Mouse (Mus musculus): ENCODE measurements around the gene Ccdc155. TPM values are rescaled to one million over a fixed set of nuclear protein-coding genes. Genes with fewer than 3 reads are reported as not detected.
A peak's percentile ranks its signal among the peaks of the same experiment; 100 is the strongest.

Ccdc155 gene
- polyA plus RNA-seq, 1 experiment from 2014 or later, result 0.97 TPM

DNA sequence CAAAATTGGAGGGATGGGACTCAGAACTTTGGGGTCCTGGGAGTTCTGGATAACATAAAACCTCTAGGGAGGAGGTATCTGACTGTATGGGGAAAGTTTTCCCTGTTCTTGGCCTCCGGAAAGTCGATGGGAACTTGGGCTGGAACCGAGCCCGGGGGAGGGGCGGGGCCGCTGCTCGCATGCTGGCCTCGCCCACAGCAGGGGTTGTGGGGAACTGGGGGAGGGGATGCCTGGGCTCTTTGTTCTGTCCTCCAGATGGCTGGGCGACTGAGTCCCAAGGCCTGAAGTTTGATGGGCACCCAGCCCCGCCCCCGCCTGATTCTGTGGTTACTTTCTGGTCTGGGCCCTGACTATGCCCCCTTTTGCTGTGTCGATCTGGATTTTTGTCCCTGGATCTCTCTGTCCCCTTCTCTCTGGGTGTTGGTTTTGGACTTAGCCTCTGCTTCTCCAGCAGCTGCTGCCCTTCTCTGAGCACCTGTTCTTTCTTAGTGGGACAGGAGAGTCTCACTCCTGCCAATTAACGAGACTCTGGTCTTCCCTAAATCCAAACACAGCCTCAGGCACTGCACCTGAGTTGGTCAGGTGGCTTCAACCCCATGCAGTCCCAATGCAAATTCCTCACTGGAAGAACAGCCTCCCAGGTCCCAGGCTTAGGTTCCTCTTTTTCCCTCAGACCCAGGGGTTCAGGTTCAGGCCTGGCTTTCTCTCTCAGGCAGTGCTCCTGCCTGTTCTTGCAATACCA lies 11.9 kb upstream of the Ccdc155 start:
- Histone ChIP-seq H3K9ac (replicated peaks) (peak overlapping the region; percentile 89), H3K4me2 (replicated peaks) (peak overlapping the region; percentile 69), H3K4me3 (replicated peaks) (peak overlapping the region; percentile 59), H3K9me3 (no peaks in the 10 kb centered on the region), H3K27me3 (peaks cover 12% of the 10 kb centered on the region), H3K36me3 (peaks cover 22% of the 10 kb centered on the region), H3K4me1 (replicated peaks) (peaks cover 53% of the 10 kb centered on the region), H3K27ac (peak overlapping the region; percentile 92)
- under 1% methylated on average over 13 of the region's 13 CpGs for WGBS
- peak; percentile 82 for ATAC-seq

DNA sequence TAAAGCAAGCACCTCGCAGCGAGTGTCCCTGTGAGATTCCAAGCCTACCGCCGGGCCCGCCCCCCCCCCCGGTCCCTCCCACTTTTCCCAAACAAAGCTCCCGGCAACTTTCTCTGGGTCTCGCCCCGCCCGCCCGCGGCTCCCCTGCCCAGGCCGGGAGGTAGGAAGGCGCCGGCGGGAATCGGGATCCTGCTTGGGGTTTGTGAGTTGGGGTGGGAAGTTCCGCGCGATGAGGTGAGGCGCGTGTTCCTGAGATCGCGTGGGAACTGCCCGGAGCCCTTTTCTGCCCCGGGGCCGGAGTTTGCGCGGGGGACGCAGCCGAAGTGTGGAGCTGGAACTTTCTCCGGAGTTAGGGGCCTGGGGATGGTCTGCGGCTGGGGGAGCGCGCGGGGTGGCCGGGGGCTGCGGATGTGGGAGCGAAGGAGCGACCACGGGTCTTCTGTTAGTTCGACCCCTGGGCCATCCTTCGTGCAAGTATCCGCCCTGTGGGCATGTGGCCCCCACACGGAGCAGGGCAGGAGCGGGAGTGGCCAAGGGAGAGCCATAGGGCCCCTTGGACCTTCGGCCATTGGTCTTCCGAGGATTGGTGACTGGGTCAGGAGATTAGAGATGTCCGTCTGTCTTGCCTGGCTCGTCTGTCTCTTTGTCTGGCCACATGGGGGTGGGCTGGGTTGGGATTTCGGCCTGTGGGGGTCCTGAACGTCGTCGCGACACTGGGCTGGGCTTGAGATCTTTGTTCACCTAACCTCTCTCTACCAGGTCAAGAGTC lies 11.2 kb upstream of the Ccdc155 start, which contains the start of gene Tead2:
Gene Tead2, plus strand, starts transcription at position 81 of the 769 bp plus-strand sequence.
- Histone ChIP-seq H3K27me3 (peaks cover 19% of the 10 kb centered on the region), H3K9me3 (no peaks in the 10 kb centered on the region), H3K4me2 (replicated peaks) (peak within 1 kb of the TSS; percentile 69), H3K27ac (peak within 1 kb of the TSS; percentile 92), H3K4me1 (replicated peaks) (peaks cover 50% of the 10 kb centered on the region), H3K36me3 (peaks cover 21% of the 10 kb centered on the region), H3K4me3 (replicated peaks) (peak within 1 kb of the TSS; percentile 59), H3K9ac (replicated peaks) (peak within 1 kb of the TSS; percentile 89)
- under 1% methylated on average over 55 of the region's 55 CpGs for WGBS
- ATAC-seq, result peak; percentile 54

DNA sequence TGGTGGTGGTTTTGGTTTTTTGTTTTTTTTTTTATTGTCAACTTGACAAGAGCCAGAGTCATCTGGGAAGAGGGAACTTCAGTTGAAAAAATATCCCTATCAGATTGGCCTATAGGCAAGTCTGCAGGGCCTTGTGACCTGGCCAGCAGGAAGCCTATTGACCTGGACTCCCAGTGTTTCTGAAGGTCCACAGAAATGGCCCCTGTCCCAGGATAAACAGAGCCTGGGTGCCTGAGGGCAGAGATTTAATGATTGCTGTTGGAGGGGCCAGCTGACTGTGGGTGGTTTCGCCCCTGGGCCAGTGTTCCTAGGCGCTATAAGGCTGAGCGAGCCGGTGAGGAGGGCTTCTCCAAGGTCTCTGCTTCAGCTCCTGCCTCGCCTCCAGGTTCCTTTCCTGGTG lies 9.0 kb upstream of the Ccdc155 start:
- H3K36me3 ChIP-seq, result 0 out of 2 replicates have a peak, but pooled peaks cover 1% of the 10 kb centered on the region
- H3K4me2 ChIP-seq (replicated peaks), result no peak overlapping the region
- H3K9ac ChIP-seq (replicated peaks), result no peak overlapping the region
- H3K9me3 ChIP-seq, result no peaks in the 10 kb centered on the region
- H3K27ac ChIP-seq, result no peak overlapping the region
- H3K4me3 ChIP-seq (replicated peaks), result no peak overlapping the region
- no peak for ATAC-seq
- peaks cover 32% of the 10 kb centered on the region for H3K4me1 ChIP-seq (replicated peaks)
- 72% methylated on average over 5 of the region's 5 CpGs for WGBS
- H3K27me3 ChIP-seq, result peaks cover 30% of the 10 kb centered on the region

DNA sequence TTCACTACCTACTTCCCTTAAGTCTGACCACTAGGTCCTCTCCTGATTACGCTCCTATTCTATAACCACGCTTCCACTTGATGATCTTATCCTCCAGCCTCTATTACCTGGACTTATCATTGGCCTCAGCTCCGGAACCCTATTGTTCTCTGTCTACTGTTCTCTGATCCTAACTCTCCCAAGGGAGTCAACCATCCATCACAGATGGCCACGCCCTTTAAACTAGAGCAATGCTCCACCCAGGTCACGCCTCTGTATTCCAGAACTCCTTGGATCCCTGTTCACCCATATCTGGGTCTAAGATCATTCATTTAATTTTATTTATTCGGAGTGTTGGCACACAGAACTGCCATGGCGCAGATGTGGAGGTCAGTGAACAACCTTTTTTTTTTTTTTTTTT lies 7.7 kb upstream of the Ccdc155 start:
- Histone ChIP-seq H3K27me3 (peaks cover 33% of the 10 kb centered on the region), H3K9me3 (no peaks in the 10 kb centered on the region), H3K9ac (replicated peaks) (no peak overlapping the region), H3K27ac (no peak overlapping the region), H3K4me1 (replicated peaks) (peaks cover 21% of the 10 kb centered on the region), H3K4me2 (replicated peaks) (no peak overlapping the region), H3K4me3 (replicated peaks) (no peak overlapping the region), H3K36me3 (no peaks in the 10 kb centered on the region)
- 77% methylated on average over 7 of the region's 7 CpGs for WGBS
- no peak for ATAC-seq

DNA sequence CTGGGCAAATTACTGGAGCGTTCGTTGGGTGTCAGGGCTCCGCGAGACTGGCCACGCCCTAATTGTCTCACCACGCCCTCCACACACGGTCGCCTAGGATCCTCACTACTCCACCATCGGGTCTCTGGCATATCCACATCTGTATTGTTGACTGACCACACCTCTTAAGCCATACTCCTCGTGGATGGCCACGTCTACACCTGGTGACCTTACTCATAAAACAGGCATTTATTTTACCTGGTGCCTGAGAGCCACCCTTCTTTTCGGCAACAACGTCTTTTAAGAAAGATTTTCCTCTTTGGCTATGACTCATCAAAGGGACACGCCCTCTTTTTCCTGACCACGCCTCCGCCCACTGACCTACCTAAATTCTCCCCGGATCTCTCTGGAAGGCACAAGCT lies 7.2 kb upstream of the Ccdc155 start, which contains the start of gene Dkkl1:
Gene Dkkl1, minus strand, starts transcription at position 297 of the 401 bp plus-strand sequence.
- no peak within 1 kb of the TSS for H3K27ac ChIP-seq
- H3K9me3 ChIP-seq, result no peaks in the 10 kb centered on the region
- H3K9ac ChIP-seq (replicated peaks), result no peak within 1 kb of the TSS
- H3K4me1 ChIP-seq (replicated peaks), result peaks cover 16% of the 10 kb centered on the region
- no peak for ATAC-seq
- peaks cover 33% of the 10 kb centered on the region for H3K27me3 ChIP-seq
- WGBS, result 7% methylated on average over 17 of the region's 17 CpGs
- H3K36me3 ChIP-seq, result no peaks in the 10 kb centered on the region
- peak within 1 kb of the TSS; percentile 29 for H3K4me2 ChIP-seq (replicated peaks)
- H3K4me3 ChIP-seq (replicated peaks), result no peak within 1 kb of the TSS

DNA sequence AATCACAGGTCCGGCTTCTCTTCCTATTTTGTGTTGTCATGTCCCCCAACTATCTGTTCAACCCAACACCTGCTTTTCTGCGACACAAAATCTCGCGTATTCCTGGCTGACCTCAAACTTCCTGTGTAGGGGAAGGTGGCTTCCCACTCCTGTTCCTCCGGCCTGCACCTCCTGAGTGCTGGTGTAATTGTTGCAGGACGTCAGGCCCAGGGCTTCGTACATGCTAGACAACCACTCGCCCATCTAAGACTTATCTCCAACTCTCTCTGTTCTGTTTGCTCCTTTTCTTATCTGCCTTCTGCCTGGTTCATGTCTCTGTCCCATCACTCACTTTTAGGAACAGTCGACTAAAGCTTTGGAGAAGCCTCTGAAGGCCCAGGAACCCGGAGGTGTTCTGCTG lies 6.4 kb upstream of the Ccdc155 start:
- peaks cover 8% of the 10 kb centered on the region for H3K4me1 ChIP-seq (replicated peaks)
- H3K4me3 ChIP-seq (replicated peaks), result no peak overlapping the region
- ATAC-seq, result no peak
- peaks cover 33% of the 10 kb centered on the region for H3K27me3 ChIP-seq
- no peak overlapping the region; the same call in 1 of the 2 replicates for H3K4me2 ChIP-seq (replicated peaks)
- no peak overlapping the region for H3K27ac ChIP-seq
- 83% methylated on average over 10 of the region's 10 CpGs for WGBS
- H3K36me3 ChIP-seq, result no peaks in the 10 kb centered on the region
- H3K9me3 ChIP-seq, result no peaks in the 10 kb centered on the region
- no peak overlapping the region for H3K9ac ChIP-seq (replicated peaks)

DNA sequence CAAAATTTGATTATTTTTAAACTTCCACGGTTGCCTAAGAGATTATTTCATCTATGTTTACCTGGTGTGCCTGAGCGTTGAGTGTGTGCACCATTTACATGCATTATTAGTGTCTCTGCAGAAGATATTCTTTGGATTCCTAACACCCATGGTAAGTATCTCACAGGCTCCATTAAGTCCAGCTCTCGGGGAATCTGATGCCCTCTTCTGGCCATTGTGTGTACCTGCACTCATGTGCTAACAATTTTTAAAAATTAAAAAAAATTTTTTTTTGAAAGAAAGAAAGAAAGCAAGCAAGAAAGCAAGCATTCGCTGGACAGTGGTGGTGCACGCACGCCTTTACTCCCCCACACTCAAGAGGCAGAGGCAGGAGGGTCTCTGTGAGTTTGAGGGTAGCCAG lies 3.6 kb upstream of the Ccdc155 start:
- WGBS, result 82% methylated on average over 6 of the region's 6 CpGs
- H3K27ac ChIP-seq, result no peak overlapping the region
- no peaks in the 10 kb centered on the region for H3K36me3 ChIP-seq
- no peak overlapping the region for H3K4me2 ChIP-seq (replicated peaks)
- H3K9ac ChIP-seq (replicated peaks), result no peak overlapping the region
- H3K4me3 ChIP-seq (replicated peaks), result no peak overlapping the region
- 0 out of 2 replicates have a peak, but pooled peaks cover 3% of the 10 kb centered on the region for H3K4me1 ChIP-seq (replicated peaks)
- H3K9me3 ChIP-seq, result no peaks in the 10 kb centered on the region
- peaks cover 36% of the 10 kb centered on the region for H3K27me3 ChIP-seq
- ATAC-seq, result no peak

DNA sequence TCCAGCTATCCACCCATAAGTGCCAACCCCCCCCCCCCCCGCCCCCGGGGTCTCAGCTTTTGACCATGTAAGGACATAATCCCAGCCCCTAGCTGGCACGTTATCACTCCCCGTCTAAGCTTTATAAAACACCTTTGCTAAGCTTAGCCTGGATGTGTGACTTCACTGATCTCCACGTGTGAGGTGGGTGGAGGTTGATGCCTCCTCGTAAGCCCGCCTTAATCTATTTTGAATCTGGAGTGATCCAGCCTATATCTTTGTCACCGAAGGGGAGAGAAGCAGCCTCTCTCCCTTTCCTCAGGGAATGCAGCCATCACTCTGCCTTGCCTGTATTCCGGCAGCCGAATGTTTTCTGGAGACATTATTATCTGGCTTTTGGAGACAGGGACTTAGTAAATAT lies 2.0 kb downstream of the Ccdc155 start:
- Histone ChIP-seq H3K4me3 (replicated peaks) (no peak overlapping the region), H3K27me3 (peaks cover 19% of the 10 kb centered on the region), H3K36me3 (no peaks in the 10 kb centered on the region), H3K4me1 (replicated peaks) (peaks cover 10% of the 10 kb centered on the region; the same call in 1 of the 2 replicates), H3K9ac (replicated peaks) (no peak overlapping the region), H3K9me3 (no peaks in the 10 kb centered on the region), H3K27ac (no peak overlapping the region), H3K4me2 (replicated peaks) (no peak overlapping the region)
- WGBS, result 64% methylated on average over 10 of the region's 10 CpGs
- ATAC-seq, result no peak

DNA sequence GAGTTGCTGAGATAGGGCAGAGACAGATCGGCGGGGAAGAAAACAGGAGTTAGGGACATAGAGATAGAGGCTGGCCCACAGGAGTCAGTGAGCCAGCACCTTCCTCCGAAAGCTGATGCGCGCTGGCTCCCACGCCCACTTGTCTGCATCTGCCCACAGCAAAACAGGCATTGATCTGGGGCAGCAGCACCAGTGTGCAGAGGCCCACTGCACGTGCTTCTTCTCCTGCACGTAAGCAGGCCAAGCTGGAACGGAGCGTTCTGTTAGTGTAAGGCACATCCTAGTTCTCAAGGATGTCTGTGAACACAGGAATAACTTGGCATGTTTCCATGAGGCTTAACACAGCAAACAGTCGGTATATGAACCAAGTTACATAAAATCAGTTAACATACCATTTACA lies 5.7 kb downstream of the Ccdc155 start:
- H3K9ac ChIP-seq (replicated peaks), result 0 out of 2 replicates have a peak overlapping the region, but pooled peaks have one; percentile 25

DNA sequence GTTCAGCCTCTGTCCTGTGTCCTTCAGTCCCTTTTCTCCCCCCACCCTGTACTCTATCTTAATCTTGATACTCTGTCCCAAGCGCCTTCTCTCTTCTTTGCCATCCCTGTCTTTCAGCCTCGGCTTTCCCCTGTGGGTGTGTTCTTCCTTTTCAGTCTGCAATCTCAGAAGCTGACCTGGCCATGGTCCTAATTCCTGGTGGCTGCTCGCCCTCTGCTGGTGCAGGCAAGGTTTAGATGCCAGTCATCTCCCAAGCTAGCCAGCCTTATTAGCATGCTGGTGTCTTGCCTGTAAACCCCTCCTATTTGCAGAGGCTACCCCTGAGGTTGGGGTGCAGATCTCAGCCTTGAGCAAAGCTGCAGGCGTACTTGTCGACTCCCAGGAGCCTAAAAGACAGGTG lies 6.3 kb downstream of the Ccdc155 start:
- Histone ChIP-seq H3K4me3 (replicated peaks) (no peak overlapping the region), H3K9me3 (no peaks in the 10 kb centered on the region), H3K4me1 (replicated peaks) (peaks cover 13% of the 10 kb centered on the region; the same call in 1 of the 2 replicates), H3K27me3 (peaks cover 21% of the 10 kb centered on the region), H3K36me3 (no peaks in the 10 kb centered on the region), H3K27ac (no peak overlapping the region), H3K4me2 (replicated peaks) (no peak overlapping the region), H3K9ac (replicated peaks) (peak overlapping the region; percentile 25; the same call in 1 of the 2 replicates)
- peak; percentile 70 for ATAC-seq
- WGBS, result 10% methylated on average over 5 of the region's 5 CpGs

More for the DNA sequence above, 5.7 kb downstream of the Ccdc155 start:
- no peaks in the 10 kb centered on the region for H3K9me3 ChIP-seq
- H3K36me3 ChIP-seq, result no peaks in the 10 kb centered on the region
- peaks cover 13% of the 10 kb centered on the region; the same call in 1 of the 2 replicates for H3K4me1 ChIP-seq (replicated peaks)
- H3K27me3 ChIP-seq, result peaks cover 20% of the 10 kb centered on the region
- H3K4me3 ChIP-seq (replicated peaks), result no peak overlapping the region
- no peak overlapping the region for H3K4me2 ChIP-seq (replicated peaks)
- 89% methylated on average over 11 of the region's 11 CpGs for WGBS
- ATAC-seq, result no peak
- H3K27ac ChIP-seq, result no peak overlapping the region

DNA sequence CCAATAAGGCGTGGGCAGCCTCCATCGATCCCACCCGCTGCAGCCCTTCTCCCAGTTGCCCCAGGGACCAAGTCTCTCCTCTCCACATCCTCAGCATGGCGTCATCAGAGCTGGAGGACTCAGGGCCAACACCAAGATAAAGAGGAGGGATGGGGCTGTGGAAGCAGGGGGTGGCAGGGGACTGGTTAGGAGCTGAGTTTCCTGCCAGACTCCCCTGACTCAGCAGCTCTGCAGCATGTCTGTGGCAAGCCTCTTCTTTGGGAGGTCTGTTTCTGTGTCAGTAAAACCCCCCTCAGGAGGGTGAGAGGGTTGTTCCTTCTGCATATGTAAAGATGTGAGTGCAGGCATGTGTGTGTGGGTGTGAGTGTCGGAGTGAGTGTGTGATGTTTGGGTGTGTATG lies 7.7 kb downstream of the Ccdc155 start:
- peaks cover 12% of the 10 kb centered on the region for H3K27me3 ChIP-seq
- no peaks in the 10 kb centered on the region for H3K9me3 ChIP-seq
- no peak overlapping the region for H3K4me3 ChIP-seq (replicated peaks)
- peaks cover 15% of the 10 kb centered on the region for H3K4me1 ChIP-seq (replicated peaks)
- ATAC-seq, result no peak
- no peak overlapping the region; the same call in 1 of the 2 replicates for H3K9ac ChIP-seq (replicated peaks)
- no peaks in the 10 kb centered on the region for H3K36me3 ChIP-seq
- H3K27ac ChIP-seq, result no peak overlapping the region
- WGBS, result 76% methylated on average over 5 of the region's 5 CpGs
- no peak overlapping the region for H3K4me2 ChIP-seq (replicated peaks)

DNA sequence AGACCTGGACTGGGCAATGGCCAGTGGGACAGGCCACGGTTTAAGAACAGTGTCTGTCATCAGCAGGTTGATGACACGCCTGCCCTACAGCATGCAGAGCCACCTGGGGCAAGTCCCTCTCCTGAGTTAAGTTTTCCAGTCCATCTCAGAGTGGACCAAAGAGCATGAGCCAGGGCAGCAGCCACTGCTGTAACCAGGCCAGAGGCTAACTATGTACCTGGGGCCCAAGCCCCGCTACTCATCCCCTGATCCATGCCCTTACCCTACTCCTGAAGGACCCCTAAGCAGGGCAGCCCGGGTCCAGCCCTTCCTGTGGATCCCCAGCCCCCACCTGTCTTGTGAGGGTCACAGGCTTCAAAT lies 8.5 kb downstream of the Ccdc155 start:
- no peak overlapping the region for H3K27ac ChIP-seq
- H3K27me3 ChIP-seq, result peaks cover 12% of the 10 kb centered on the region
- H3K9me3 ChIP-seq, result no peaks in the 10 kb centered on the region
- WGBS, result 75% methylated on average over 4 of the region's 4 CpGs
- H3K9ac ChIP-seq (replicated peaks), result no peak overlapping the region
- no peak overlapping the region for H3K4me3 ChIP-seq (replicated peaks)
- H3K4me2 ChIP-seq (replicated peaks), result no peak overlapping the region
- no peaks in the 10 kb centered on the region for H3K36me3 ChIP-seq
- peaks cover 18% of the 10 kb centered on the region for H3K4me1 ChIP-seq (replicated peaks)
- ATAC-seq, result no peak

Measured in midbrain, embryonic 13.5 days (tissue).